Mouse (Mus musculus) kidney, embryonic 14.5 days (tissue): ENCODE results near the gene Ippk. TPM values are rescaled to one million over a fixed set of nuclear protein-coding genes. Genes with fewer than 3 reads are reported as not detected.

Experiments used
- ATAC-seq: fragments of 200-750 bp; cut with Nextera tagmentation; 2 replicates; pipeline ENCODE4 v1.8.0; 2017; ENCODE audit warnings: moderate number of reproducible peaks, mild to moderate bottlenecking, moderate TSS enrichment, moderate library complexity; ENCODE audit not compliant: low FRiP score, low TSS enrichment
- H3K27ac ChIP-seq: fragments of 300-500 bp; sonication (generic); 2 replicates; pipeline ENCODE4 v1.5.1; 2014; ENCODE audit warnings: low read depth, mild to moderate bottlenecking, low read length, moderate library complexity, mixed read lengths
- H3K27me3 ChIP-seq: fragments of 300-500 bp; sonication (generic); 2 replicates; pipeline ENCODE4 v1.6.1; 2014; ENCODE audit warnings: mild to moderate bottlenecking, low read length; ENCODE audit not compliant: control insufficient read depth, insufficient read depth
- H3K36me3 ChIP-seq: fragments of 300-500 bp; sonication (generic); 2 replicates; pipeline ENCODE4 v1.6.1; 2014; ENCODE audit warnings: low read length, mixed read lengths; ENCODE audit not compliant: control insufficient read depth, insufficient read depth
- H3K4me1 ChIP-seq: fragments of 300-500 bp; sonication (generic); 2 replicates; pipeline ENCODE4 v1.6.1; 2014; ENCODE audit warnings: low read length, mixed read lengths; ENCODE audit not compliant: control insufficient read depth, insufficient read depth
- H3K4me2 ChIP-seq: fragments of 300-500 bp; sonication (generic); replicated peaks from 2 replicates; pipeline ENCODE4 v1.6.1; 2014; ENCODE audit warnings: low read depth, mild to moderate bottlenecking, low read length
- H3K4me3 ChIP-seq: fragments of 300-500 bp; sonication (generic); 2 replicates; pipeline ENCODE4 v1.5.1; 2014; ENCODE audit warnings: mild to moderate bottlenecking, low read length
- H3K9ac ChIP-seq: fragments of 300-500 bp; sonication (generic); 2 replicates; pipeline ENCODE4 v1.6.1; 2014; ENCODE audit warnings: low read depth, mild to moderate bottlenecking, low read length, moderate library complexity
- H3K9me3 ChIP-seq: fragments of 300-500 bp; sonication (generic); 2 replicates; pipeline ENCODE4 v1.6.1; 2016; ENCODE audit warnings: low read length; ENCODE audit not compliant: control insufficient read depth
- WGBS: fragments of 180-500 bp; shearing (Covaris S2); extraction: QIAGEN DNeasy Blood & Tissue Kit; methylation state at CpG from one replicate; pipeline ENCODE4 v1.1.7; 2014; 5-methylcytosine and 5-hydroxymethylcytosine counted together
- polyA plus RNA-seq: library from polyadenylated mRNA; unstranded; fragments of >200 nt; fragmentation: Nextera tagmentation; extraction: Ambion mirVana; gene quantifications from 2 replicates; pipeline ENCODE4 v1.2.1, GENCODE M21; 2014

The Ippk gene
- polyA plus RNA-seq, 1 experiment from 2014 or later: 16.8 TPM

DNA sequence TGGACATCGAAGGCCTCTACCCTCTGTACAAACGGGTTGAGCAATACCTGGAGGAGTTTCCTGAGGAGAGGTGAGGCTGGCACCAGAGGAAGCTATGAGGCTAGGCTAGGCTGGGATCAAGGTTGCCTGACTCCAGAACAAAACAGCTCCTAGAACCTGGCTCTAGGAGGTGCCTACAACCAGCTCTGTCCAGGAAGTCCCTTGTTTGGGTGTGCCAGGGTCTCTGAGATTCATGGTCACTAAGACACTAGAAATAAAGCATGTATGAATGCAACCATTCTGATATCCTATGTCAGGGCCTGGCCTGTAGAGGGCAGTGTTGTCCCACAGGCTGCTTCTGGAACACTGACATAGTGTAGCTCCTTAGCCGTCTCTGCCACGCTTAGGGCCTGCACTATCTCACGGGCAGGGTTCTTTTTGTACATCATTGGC, 28.3 kb downstream of the Ippk start:
- Histone ChIP-seq H3K9ac (no peak overlapping the region), H3K27ac (no peak overlapping the region), H3K4me1 (no peaks in the 10 kb centered on the region), H3K4me2 (no peak overlapping the region), H3K27me3 (no peaks in the 10 kb centered on the region), H3K9me3 (no peaks in the 10 kb centered on the region), H3K4me3 (no peak overlapping the region), H3K36me3 (peaks cover 42% of the 10 kb centered on the region; the same call in 1 of the 2 replicates)
- peak; percentile 72 for ATAC-seq
- WGBS: 49% methylated on average over 5 of the region's 5 CpGs

DNA sequence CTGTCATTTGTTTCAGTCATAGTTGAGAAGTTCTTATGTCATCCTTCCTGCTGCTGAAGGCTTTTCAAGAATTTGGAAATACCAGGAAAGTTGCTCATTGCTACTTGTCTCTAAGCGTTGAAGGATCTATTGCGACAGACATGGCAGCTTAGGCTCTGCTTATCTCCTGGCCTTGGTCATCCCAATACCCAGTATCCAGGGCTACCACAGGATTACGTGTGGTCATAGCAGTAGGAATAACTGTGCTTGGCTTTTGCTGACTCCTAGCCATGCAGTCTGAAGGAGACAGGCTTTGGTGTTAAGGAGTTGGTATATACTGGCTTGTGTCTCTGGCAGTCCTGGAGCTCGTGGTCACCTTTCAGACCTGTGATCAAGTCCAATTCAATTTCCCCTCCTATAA, 39.2 kb downstream of the Ippk start:
- no peak for ATAC-seq
- H3K36me3 ChIP-seq: peaks cover 58% of the 10 kb centered on the region
- WGBS: 91% methylated on average over 4 of the region's 4 CpGs
- H3K9ac ChIP-seq: no peak overlapping the region
- H3K27ac ChIP-seq: no peak overlapping the region
- no peak overlapping the region for H3K4me2 ChIP-seq
- H3K27me3 ChIP-seq: no peaks in the 10 kb centered on the region
- H3K4me3 ChIP-seq: no peak overlapping the region
- H3K4me1 ChIP-seq: no peaks in the 10 kb centered on the region
- no peaks in the 10 kb centered on the region for H3K9me3 ChIP-seq

DNA sequence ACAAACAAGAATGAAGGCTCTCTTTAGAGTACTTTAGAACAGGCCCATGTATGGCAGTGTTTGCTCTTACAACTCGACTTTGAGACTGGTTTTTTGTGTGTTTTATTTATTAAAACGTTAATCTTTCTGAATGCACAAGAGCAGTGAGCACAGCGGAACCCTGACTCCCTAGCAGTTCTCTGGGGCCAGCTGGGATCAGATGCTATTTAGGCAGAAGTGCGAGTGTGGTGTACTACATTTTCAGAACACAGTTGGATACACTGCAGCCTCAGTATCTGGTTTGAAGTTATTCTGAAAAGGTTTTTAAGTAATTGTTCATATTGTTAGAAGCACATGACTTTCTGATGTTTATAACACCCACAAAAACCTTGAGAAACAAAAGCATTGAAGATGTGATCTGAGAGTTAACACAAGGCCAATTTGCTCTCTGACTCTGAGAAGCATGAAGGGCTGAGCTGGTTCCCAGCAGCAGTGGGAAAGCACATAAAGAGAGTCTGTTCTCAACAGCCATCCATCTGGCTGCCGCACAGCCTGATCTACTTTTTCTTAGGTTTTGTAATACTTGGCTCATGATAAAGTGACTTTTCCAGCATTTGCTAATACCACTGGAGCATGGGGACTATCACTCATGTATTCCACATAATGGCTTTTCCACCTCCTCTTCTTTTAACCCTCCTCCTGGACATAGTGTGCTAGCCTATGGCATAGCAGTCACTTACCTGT, 39.8 kb downstream of the Ippk start:
- Histone ChIP-seq H3K4me2 (no peak overlapping the region), H3K27ac (no peak overlapping the region), H3K4me3 (no peak overlapping the region), H3K27me3 (no peaks in the 10 kb centered on the region), H3K4me1 (no peaks in the 10 kb centered on the region), H3K9me3 (no peaks in the 10 kb centered on the region), H3K36me3 (peaks cover 63% of the 10 kb centered on the region), H3K9ac (no peak overlapping the region)
- 73% methylated on average over 5 of the region's 5 CpGs for WGBS
- ATAC-seq: no peak

DNA sequence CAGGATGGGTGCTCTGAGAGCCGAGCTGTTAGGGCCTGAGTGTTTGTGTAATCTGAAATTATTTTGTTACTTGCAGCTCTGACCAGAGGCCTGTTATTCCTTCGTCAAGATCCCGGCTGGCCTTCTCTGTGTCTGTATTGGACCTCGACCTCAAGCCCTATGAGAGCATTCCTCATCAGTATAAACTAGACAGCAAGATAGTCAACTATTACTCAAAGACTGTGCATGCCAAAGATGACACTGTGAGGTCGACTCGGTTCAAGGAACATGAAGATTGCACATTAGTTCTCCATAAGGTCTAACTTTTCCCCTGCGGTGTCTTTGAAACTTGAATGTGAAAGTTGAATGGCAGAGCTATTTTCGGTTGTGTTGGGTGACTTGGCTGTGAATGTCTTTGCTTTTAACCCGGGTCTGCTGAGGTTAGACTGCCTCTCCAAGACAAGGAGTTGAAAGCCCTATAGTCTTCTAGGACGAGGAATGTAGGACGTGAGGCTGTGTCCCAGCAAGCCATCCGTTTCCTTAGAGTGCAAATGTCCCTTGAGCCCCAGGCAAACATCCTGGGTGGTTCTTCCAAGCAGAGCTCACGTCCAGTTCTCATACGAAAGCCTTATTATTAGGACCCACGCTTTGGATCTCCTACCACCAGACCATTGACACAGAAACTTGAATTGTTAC, 40.5 kb downstream of the Ippk start:
- H3K27me3 ChIP-seq: no peaks in the 10 kb centered on the region
- H3K27ac ChIP-seq: no peak overlapping the region
- no peaks in the 10 kb centered on the region for H3K4me1 ChIP-seq
- no peak for ATAC-seq
- 88% methylated on average over 15 of the region's 15 CpGs for WGBS
- no peak overlapping the region for H3K4me3 ChIP-seq
- no peaks in the 10 kb centered on the region for H3K9me3 ChIP-seq
- no peak overlapping the region for H3K9ac ChIP-seq
- peaks cover 64% of the 10 kb centered on the region for H3K36me3 ChIP-seq
- no peak overlapping the region for H3K4me2 ChIP-seq

DNA sequence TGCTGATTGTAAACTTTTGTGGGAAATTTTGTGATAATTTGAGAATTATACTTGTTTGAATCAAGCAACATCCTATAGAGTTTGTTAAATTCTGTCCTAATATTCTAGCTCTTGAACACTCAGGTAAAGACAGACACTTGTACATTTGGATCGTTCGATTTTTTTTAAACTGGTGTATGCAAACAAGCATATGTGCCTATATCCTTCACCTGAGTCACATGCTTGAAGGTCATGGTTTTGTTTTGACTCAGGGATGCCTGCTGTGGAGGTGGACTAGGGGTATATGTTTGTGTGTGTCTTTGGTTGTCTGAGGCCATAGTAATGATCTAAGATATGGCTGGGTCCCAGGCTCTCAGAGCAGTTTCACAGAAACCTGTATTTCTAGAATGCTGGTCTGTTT, 41.9 kb downstream of the Ippk start:
- WGBS: 98% methylated on average over 2 of the region's 2 CpGs
- H3K4me2 ChIP-seq: no peak overlapping the region
- no peaks in the 10 kb centered on the region for H3K9me3 ChIP-seq
- H3K4me3 ChIP-seq: no peak overlapping the region
- peaks cover 55% of the 10 kb centered on the region for H3K36me3 ChIP-seq
- no peak overlapping the region for H3K9ac ChIP-seq
- ATAC-seq: no peak
- no peaks in the 10 kb centered on the region for H3K4me1 ChIP-seq
- no peaks in the 10 kb centered on the region for H3K27me3 ChIP-seq
- H3K27ac ChIP-seq: no peak overlapping the region

DNA sequence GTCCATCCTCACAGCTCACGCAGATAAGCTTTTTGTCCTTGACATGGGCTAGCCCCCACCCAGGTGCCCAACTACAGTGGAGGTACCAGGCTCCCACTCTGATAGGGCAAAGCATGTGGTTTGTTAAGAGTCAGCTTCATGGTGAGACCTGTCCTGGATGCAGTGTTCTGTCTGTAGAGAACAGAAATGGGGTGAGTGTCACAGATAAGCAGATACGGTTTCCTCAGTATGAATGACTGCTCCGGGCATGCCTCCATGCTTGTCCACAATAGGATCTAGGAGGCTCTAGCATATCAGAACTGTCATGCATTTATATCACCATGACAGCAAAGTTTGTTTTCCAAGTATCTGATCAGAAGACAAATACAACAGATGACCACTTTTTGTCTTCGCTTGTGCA, 44.8 kb downstream of the Ippk start:
- peaks cover 42% of the 10 kb centered on the region for H3K36me3 ChIP-seq
- ATAC-seq: no peak
- H3K27ac ChIP-seq: no peak overlapping the region
- WGBS: 95% methylated on average over 4 of the region's 4 CpGs
- no peaks in the 10 kb centered on the region for H3K9me3 ChIP-seq
- no peaks in the 10 kb centered on the region for H3K27me3 ChIP-seq
- no peak overlapping the region for H3K9ac ChIP-seq
- H3K4me2 ChIP-seq: no peak overlapping the region
- no peak overlapping the region for H3K4me3 ChIP-seq
- no peaks in the 10 kb centered on the region for H3K4me1 ChIP-seq

DNA sequence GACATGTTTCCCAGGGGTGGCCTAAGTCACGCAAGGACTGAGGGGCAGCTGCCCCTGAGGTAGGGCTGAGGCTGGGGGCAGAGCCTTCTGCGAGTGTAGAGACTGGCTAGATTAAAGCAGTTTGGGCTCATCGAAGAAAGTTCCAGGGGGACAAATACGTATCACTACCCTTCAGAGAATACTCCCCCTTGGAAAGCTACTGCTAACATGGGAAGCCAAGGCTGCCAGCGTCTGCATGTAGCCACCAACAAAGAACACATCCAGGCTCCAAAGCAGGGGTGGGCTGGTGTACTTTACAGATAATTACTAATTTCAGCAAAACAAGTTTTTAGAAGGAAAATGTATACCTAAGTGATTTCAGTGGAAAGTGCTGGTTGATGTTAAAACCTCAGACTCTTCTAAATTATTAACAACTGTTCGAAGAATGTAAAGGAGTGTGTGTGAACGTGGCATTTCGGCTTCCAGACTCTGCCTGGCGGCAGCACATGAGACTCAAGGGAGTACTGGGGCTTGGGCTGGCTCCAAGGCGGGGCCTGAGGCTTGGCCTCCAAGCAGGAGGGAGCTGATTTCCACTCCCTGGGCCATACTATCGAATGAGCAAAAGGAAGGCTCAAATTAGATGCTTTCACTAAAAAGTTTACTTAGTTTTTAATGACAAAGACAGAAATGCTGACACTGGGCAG, 45.5 kb downstream of the Ippk start:
- H3K9ac ChIP-seq: no peak overlapping the region
- ATAC-seq: no peak

DNA sequence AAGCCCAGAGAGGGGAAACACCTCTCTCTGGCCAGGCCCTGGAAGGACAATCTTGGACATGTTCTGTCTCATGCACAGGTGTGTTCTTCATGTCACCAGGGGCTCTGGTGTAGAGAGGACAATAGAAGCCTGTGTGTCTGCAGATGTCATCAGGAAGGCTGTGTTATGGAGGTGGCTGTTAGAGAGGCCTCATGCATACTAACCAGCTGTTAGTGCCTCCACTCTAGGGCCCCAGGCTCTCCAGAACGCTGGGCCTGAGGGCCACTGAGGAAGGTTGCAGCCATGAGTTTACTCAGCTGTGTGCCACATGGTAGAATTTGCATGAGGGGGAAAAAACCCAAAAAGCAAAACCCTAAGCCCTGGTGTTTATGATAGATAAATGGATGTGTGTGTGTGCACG, 46.5 kb downstream of the Ippk start:
- H3K9ac ChIP-seq: no peak overlapping the region
- H3K27me3 ChIP-seq: no peaks in the 10 kb centered on the region
- H3K4me2 ChIP-seq: no peak overlapping the region
- WGBS: 65% methylated on average over 2 of the region's 2 CpGs
- H3K4me3 ChIP-seq: no peak overlapping the region
- H3K9me3 ChIP-seq: no peaks in the 10 kb centered on the region
- H3K4me1 ChIP-seq: no peaks in the 10 kb centered on the region
- no peak for ATAC-seq
- peaks cover 26% of the 10 kb centered on the region for H3K36me3 ChIP-seq
- no peak overlapping the region for H3K27ac ChIP-seq

More for the DNA sequence above, 45.5 kb downstream of the Ippk start:
- no peaks in the 10 kb centered on the region for H3K9me3 ChIP-seq
- H3K4me3 ChIP-seq: no peak overlapping the region
- H3K36me3 ChIP-seq: peaks cover 36% of the 10 kb centered on the region
- H3K27ac ChIP-seq: 0 out of 2 replicates have a peak overlapping the region, but pooled peaks have one; percentile 26
- WGBS: 72% methylated on average over 11 of the region's 11 CpGs
- H3K4me2 ChIP-seq: no peak overlapping the region
- H3K27me3 ChIP-seq: no peaks in the 10 kb centered on the region
- no peaks in the 10 kb centered on the region for H3K4me1 ChIP-seq

DNA sequence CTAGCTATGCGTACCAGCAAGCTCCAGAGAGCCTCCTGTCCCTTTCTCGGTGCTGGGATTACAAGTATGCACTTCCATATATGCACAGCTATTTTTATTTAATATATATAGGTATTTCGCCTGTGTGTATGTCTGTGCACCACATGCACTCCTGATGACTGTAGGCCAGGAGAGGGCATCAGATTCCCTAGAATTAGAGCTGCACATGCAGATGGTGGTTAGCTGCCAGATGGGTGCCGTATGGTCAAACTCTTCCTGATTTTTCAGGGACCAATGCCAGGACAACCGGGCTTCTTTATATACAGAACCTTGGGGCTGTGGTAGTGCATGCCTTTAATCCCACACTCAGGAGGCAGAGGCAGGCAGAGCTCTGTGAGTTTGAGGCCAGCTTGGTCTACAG, 48.0 kb downstream of the Ippk start:
- H3K4me2 ChIP-seq: no peak overlapping the region
- no peak for ATAC-seq
- H3K36me3 ChIP-seq: peaks cover 19% of the 10 kb centered on the region
- H3K9ac ChIP-seq: no peak overlapping the region
- H3K27ac ChIP-seq: no peak overlapping the region
- no peaks in the 10 kb centered on the region for H3K27me3 ChIP-seq
- no peak overlapping the region for H3K4me3 ChIP-seq
- 92% methylated on average over 5 of the region's 5 CpGs for WGBS
- no peaks in the 10 kb centered on the region for H3K4me1 ChIP-seq
- no peaks in the 10 kb centered on the region for H3K9me3 ChIP-seq
